Mouse (Mus musculus) kidney, postnatal 10 days (tissue): ENCODE data around the gene Gtsf1l.

Experiments used
- DNase-seq: peaks from one replicate; pipeline ENCODE4 v3.0.0; 2021; ENCODE audit warnings: mixed read lengths

Gtsf1l gene

DNA sequence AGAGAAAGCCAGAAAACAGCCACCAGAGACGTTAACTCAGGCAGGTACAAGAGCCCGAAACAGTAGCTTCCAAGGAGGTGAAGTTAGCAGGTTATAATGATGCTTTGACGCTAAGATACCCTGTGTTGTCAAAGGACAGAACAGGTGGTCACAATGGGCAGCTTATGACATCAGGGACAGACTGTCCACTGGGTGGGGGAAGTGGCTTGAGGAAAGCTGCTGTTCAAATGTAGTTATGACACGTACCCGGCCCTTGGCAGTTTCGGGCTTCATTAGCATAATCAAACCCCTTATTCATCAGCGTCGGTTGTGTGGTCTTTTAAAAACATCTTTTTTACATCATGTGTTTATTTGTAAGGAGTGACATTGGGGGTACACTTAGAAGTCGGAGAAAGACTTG lies at the start of gene Gtsf1l:
TSS of gene Gtsf1l (minus strand) at position 128 of the 400 bp plus-strand sequence.
- DNase-seq, result no peak

DNA sequence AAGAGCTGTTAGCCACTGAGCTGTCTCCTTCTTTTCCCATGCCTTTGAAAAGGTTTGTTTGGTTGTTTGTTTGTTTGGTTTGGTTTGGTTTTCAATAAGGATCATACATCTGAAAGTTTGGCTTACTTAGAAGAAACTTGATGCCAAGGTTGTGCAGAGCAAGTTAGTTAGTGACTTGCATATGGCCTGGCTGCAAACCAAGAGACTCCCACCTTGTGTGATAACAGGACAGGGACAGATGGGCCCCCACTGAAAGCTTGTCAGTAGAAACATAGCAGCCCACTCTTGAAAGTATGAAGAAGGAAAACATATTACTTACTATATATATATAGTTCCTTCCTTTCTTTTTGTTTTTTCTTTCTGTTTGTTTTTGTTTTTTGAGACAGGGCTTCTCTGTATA lies 49.3 kb upstream of the Gtsf1l start:
- no peak for DNase-seq

DNA sequence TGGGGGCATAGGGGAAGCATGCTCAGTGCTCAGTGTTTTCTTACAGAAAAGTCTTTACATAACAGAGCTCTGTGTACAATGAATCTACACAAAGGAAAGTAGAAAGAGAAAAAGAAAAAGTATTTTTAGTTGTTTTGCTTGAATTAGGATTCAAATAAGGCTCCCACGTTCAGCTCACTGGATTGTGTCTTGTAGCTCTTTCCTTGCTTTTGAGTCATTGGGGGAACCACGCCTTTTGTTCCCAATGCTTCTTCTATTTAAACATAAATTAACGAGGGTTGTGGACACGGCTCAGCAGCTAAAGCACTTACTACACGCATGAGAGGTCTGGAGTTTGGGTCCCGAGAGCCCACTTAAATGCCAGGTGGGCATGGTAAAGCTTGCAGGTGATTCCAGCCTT lies 48.3 kb upstream of the Gtsf1l start:
- DNase-seq, result no peak

DNA sequence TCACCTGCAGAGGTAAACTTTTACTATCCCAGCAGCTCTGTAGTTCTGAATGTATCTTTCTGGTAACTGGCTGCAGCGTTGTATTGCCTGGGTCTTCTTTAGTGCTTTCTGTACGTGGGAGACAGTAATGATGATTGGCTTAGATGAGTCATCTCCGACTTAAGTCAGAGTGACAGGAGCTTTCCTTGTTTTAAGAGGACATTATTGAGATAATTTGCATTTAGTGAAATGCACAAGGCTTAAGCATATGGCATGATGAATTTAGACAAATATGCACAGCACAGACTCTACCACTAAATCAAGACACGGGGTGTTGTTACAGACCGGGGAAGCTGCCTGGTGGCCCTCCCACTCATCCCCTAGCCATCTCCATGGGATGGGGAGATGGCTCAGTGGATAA lies 44.7 kb upstream of the Gtsf1l start:
- no peak for DNase-seq

DNA sequence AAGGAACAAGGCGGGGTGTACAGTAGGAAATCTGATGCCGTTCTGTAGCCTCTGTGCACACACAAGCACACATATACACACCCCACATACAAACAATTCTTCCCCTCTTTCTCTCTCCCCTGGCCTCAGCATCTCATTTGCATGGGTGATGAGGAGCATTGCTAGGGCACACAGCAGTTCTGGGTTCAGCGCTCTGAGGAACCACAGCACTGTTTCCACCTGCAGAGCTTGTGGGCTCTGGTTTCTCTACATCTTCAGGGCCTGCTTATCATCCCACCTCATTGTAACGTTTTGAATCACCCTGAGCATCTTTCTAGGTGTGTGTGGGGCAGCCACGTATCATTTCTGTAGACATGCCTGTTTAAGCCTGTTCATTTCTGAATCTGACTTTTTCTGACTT lies 43.2 kb upstream of the Gtsf1l start:
- DNase-seq, result no peak

DNA sequence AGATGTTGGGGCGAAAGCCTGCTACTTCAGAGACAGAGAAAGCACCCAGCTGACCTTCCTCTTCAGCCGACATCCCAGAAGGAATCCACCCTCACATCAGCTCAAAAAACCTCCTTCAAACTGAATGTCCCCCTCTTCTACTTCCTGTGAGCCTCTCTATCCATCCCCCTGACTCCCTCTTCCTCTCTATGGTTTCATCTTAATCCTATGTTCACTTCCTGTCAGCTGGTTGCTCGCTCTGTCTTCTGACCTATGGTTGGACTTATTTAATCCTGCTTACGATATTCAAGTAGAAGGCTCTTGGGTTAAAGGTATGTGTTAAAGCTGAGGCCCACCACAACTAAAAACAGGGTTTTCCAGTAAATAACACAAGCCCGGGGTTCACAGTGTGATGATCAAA lies 35.8 kb upstream of the Gtsf1l start:
- no peak for DNase-seq

DNA sequence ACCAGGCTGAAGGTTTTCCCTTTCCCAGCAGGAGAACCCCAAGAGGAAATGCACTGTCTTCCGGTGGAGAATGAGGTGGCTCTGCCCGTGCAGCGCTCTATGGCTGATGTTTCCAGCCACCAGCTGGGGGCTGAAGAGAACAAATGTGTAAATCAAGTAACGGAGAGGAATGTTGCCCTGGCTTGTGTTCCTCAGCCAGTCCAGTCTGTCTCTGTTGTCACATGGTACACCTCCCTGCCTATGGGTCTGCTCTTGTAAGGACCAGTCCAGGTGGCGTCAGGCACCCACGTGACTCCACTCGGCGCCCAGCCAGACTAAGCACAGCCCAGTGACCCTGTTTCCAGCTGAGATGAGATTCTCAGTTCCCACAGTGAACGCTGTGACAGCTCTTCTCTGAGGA lies 34.7 kb upstream of the Gtsf1l start:
- DNase-seq, result peak; percentile 75

DNA sequence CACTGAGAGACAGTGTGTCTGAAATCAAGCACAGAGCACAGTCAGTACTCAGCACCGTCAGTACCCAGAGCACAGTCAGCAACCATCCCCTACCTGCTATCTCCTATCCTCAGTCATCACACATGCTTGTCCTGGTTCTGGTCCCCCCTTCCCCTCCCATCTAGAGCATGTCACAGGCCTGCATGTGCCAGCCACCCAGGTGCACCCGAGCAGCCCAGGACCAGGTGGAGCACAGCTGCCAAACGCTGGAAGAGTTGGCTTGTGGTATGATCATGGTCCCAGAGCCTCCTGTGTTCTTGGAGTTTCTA lies 33.7 kb upstream of the Gtsf1l start:
- no peak for DNase-seq

DNA sequence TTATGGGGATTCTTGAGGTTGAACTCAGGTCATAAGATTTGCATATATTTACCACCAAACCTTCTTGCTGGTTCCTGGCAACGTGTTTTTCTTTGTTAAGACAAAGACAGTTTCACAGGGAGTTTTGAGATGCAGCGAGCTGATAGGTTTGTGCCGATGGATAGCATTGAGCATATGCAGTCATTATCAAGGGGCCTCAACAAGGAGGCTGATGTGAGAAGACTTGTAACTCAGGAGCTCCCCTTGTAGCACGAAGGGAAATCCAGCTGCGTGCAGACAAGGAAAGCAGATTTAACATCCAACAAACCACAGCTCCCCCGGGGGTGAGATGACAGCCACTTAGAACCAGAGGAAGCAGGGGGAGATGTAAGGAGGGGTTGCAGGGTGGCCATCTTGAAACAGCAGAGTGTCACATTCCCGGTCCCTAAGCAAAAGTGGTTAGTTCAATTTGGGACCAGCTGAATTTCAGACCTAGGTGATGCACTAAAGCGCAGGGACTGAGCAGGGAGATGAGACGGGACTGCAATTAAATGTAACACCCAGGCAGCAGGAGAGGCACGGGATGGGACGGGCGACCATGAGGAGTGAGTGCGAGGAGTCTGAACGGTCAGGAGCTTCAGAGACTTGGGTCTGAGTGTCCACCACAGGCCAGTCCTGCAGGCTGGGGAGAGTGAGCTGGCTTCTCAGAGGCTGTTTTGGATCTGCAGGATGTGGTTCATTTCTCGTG lies 33.1 kb upstream of the Gtsf1l start:
- DNase-seq, result no peak

DNA sequence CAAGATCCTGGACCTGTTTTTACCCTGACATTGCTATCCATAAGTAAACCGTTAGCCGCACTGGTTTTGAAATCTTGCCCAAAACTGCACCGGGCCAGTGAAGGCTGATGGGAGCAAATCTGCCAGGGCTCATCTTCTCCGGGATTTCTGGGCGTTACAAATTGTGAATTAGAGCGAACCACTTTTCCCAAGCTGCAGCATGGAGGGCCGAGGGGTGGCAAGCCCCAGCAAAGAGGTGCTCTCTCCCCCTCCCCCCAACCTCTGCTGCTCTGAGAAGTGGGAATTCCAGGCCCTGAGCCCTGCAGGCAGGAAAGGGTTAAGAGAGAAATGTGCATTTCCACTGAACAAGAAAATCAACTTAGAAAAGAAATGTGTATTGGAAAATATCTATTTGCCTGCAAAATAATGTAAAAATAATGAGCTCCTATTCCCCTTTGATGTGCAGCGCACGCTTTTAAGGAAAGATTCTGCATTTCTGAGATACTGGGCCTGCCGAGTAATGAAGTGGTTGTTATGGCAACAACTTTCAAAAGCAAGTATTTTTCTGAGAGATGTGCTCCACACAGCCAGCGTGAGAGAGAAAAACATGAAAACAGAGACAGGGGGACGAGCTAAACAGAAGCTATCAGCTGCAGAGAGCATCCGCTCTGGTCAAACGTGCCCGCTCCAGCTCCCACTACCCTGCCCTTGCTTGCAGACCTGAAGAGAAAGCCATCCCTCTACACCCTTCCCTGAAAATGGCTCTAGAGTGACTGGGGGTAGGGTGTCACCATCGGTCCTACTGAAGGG lies 24.0 kb upstream of the Gtsf1l start:
- no peak for DNase-seq

DNA sequence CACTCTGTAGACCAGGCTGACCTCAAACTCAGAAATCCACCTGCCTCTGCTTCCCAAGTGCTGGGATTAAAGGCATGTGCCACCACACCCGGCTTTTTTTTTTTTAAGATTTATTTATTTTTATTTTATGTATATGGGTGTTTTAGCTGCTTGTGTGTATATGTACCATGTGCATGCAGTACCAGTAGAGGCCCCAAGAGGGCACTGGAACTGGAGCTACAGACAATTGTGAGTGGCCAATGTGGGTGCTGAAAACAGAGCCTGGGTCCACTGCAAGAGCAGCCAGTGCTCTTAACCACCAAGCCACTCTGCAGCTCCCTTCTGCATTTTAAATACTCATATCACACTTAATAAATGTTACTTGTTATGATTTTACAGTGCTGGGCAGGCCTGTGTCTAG lies 23.1 kb upstream of the Gtsf1l start:
- no peak for DNase-seq

DNA sequence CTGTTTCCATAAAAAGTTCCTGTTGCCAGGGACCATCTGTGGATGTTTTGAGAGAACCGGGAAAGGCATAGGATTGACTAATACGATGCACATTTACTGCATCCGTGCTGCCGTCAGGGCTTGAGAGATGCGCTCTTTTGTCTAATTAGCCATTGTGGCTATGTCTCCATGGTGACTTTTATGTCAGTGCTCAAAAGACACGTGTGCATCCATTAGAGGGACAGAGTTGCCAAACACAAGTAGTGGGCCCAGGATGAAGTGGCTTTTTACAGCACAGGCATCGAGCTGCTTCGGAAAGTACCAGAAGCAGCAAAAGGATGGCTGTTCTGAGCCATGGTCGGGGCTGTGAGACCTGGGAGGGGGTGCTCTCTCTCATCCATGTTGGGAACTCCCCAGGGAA lies 20.7 kb upstream of the Gtsf1l start:
- DNase-seq, result no peak

DNA sequence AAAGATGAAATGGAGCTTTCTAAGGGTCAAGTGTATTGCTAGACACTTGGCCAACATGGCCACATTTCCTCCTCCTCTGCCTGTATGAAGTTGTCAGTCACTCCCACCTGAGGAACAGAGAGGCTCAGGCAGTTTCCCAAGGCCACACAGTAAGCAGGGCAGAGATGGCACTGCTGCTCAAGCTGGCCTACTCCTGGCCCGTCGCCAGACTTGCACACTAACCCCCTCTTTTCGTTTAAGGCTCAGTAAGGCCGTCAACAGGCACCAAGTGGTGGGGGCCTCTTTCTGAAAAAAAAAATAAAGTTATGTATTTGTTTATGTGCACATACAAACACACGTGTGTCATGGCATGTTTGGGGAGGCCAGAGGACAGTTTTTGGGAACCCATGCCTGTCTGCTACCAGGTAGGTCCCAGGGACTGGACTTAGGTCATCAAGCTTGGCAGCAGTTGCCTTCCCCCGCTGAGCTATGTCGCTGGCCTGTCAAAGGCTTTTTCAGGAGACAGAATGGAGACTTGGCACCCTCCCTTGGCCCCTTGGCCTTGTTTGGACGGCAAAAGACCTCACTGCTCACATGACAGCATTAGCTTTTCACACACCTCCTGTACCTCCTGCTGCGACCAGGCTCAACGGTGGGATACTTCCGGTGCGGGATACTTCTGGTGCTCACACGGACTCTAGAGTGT lies 16.6 kb upstream of the Gtsf1l start:
- no peak for DNase-seq

DNA sequence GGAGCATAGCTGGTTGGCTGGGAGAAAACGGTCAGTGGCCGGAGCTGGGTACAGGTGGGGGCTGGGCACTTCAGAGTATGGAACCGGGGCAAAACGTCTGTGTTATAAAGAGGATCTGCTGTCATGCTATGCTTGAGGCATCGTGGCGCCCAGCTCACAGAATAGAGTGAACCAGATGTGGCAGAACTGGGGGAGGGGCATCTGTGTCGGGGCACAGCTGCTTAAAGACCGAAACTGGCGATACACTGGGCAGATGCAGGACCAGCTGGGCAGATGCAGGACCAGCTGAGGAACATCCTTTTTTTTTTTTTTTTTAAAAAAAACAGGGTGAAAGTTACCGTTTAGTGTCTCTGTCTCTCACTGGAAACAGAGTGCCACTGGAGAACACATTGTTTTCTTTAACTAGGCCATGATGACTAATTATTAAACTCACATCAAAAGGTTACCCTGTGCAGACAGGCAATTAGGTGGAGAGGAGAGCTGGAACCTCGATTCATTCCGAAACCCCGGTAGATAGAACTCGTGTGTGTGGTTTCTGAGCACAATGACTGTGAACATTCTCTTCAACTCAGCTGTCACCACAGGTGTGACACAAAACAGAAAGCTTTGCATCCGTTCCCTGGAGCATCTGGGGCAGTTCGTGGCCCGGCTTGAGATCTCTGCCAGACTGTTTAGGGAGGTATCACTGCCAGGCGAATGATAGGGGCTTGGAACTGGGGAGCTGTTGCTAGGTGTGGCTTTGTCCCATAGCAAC lies 15.4 kb upstream of the Gtsf1l start:
- no peak for DNase-seq

DNA sequence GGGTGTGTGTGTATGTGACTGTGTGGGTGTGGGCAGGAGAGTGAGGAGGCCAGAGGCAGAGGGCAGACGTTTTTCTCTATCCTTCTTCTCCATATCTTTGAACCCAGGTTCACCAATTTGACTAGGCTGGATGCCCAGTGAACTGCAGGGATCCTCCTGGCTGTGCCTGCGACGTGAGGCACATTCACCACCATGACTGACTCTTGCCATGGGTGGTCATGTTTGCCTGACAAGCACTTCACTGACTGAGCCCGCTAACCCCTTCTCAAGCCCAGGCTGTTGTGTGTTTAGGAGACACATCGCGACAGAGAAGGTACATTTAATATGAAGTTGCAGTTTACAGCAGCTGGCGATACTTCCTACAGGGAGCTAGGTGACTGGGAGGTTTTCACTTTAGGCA lies 14.6 kb upstream of the Gtsf1l start:
- DNase-seq, result no peak

DNA sequence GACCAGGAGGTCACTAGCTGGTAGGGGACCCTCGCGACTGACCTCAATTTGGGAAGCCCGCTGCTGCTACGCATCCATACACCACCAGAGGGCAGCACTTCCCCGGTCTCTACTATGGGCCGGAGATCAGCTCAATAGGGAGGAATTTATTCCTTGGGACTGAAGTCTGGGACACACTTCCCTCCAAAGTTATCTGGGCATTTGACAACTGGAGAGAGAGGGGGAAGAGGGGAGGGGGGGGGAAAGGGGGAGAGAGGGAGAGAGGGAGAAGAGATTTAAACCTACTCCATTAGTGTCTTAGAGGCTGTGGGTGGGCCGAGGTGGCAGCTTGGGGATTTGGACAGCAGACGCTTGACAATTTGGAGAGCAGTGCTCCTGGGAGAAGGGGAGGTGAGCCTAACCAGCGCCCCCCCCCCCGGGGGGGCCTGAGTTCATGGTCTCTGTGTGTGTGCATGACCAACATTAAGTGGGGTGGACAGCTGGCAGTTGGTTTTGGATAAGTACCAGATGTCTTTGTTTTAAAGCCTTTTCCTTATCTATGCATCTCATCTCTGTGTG lies 14.1 kb upstream of the Gtsf1l start:
- peak; percentile 81 for DNase-seq

DNA sequence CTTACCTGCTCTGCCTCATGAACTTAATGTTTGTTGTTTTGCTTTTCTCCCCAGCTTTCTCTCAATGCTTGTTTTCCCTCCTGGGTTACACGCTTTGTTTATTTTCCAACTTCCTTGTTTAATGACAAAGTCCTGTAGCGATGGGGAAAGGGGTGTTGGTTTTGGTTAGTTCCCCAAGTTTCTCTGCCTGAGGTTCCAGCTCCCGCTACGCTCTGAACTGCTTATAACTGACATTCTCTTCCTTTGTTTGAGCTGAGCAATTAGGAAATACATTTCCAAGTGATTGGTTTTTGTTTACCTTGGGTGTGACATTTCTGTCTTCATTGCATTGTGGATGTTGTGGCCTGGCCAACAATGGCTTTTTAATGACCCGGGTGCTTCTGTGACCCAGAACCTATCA lies 12.9 kb upstream of the Gtsf1l start:
- DNase-seq, result no peak

DNA sequence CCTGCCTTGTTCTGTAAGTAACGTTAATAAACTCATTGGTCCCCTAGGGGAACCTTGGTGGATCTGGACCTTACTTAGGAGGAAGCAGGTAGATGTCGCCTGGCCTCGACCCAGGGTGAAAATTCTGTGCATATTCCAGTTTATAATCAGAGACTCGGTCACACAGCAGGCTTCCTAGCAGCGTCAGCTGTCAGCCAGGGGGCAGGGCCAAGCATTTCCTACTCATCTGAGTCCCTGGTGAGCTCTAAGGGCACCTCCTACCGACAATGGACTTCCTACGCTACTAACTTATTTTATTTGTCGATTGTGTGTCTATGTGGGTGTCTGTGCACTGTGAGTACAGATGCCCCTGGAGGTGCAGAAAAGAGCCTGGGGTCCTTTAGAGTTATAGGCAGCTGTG lies 12.3 kb upstream of the Gtsf1l start:
- DNase-seq, result no peak

DNA sequence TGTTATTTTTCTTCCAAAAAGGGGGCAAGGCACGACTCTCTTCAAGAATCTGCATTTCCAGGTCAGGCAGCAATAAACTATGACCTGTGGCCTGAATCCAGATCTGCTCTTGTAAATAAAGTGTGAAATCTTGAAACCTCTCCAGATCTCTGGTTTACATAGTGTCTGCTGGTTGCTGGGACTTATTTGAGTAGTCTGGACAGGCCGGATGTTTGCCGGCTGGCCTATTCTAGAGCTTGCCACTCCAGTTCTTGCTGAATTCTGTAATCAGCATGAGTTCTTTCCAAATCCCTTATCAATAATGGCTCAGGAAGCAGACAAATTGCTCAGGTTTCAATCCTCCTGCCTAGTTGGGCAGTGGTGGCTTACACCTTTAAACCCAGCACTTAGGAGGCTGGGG lies 8.1 kb upstream of the Gtsf1l start:
- DNase-seq, result peak; percentile 58

DNA sequence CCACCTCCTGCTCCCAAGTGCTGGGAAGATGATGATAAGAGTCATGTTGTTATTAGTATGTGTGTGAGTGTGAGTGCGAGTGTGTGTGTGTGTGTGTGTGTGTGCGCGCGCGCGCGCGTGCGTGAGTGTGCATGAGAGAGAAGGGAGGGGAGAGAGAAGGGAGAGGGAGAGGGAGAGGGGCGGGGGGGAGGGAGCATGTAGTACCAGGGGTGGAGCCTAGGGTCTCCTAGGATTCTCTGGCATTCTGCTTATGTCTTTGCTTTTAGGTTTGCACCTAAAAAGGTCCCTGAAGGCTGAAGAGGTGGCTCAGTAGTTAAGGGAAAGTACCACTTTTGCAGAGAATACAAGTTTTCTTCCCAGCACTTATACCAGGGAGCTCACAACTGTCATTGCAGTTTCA lies 7.3 kb upstream of the Gtsf1l start:
- no peak for DNase-seq

DNA sequence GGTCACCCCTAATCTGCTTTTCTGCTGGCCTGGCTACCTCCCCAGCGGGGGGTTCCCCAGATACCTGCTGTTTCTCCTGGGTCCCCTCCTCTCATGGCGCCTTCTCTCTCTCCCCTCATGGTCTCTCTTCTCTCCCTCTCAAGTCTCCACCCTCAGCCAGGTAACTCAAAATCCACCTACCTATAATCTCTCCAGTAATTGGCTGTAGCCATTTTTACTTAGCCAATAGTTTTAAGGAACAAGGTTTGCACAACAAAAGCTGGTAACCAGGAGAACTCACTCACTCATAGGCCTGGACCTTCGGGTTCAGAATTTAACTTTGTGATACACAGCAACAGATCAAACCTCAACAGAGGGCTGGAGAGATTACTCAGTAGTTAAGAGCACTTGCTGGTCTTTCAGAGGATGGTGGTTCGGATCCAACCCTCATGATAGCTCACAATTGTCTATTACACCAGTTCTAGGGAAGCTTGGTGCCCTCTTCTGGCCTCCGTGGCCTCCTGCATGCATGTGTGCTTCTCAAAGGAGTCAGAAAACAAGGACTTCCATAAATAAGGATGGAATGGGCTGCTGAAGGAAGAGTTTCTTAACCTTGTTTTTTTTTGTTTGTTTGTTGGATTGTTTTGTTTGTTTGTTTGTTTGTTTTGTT lies 1.9 kb upstream of the Gtsf1l start:
- peak; percentile 48 for DNase-seq

DNA sequence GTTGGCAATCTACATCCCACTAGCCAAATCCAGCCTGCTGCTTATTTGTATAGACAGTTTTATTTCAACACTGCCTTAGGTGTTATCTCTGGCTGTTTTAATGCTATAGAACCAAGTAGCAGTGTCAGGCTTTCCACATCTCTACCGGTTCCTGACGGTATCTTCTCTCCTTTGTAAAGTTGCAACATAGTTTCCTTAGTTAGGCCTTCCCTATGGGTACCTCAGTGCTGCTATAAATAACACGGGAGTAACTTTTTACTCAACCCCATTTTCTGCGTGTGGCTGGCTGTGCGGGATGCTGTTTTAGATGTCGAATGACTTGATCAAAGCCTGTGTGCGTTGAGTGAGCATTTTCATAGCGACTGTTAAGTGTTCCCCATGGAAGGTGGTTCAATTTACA lies 1.1 kb downstream of the Gtsf1l start:
- no peak for DNase-seq

DNA sequence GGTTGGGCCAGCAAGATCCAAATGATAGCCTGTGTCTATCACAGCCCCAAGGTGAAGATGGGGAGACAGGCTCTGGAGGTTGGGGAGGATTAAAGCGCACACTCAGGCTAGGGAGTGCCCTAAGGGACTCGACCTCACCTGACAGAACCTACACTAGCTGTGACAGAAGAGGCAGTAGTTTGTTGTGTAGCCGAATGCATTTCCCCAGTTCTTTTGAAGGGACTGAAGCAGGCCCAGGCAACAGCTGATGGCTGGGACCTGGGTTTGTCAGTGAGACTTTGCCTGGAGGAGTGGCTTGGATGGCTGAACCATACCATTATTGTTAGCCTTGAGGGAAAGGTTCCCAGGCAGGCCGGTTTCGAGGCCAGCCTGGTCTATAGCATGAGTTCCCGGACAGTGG lies 2.6 kb downstream of the Gtsf1l start:
- no peak for DNase-seq
